Mouse (Mus musculus) bone marrow, adult 2 months (tissue): ENCODE measurements at regions not wholly inside any gene's neighbourhood (a gene's known extent, or its start where the extent isn't known, plus 50 kb on each side); places are given as distances from the start of the nearest gene placed in this dataset.

ENCODE experiments used
- H3K27ac ChIP-seq: fragments of 200-500 bp; 2 replicates; pipeline ENCODE4 v1.5.1; 2012; ENCODE audit warnings: low read depth, mild to moderate bottlenecking, control low read depth, inconsistent platforms, low read length; ENCODE audit not compliant: control insufficient read depth, poor library complexity, insufficient read depth
- H3K4me1 ChIP-seq: fragments of 200-500 bp; 2 replicates; pipeline ENCODE4 v1.6.1; 2011; ENCODE audit warnings: low read length; ENCODE audit not compliant: control insufficient read depth, insufficient read depth
- H3K4me3 ChIP-seq: fragments of 200-500 bp; replicated peaks from 2 replicates; pipeline ENCODE3; 2011; ENCODE audit warnings: mild to moderate bottlenecking, low read depth, low read length, control low read depth; ENCODE audit not compliant: control insufficient read depth
- CTCF ChIP-seq: fragments of 200-500 bp; IDR thresholded peaks from 2 replicates; pipeline ENCODE4 v1.5.1; 2011; ENCODE audit warnings: low read length, control low read depth; ENCODE audit not compliant: control insufficient read depth, insufficient read depth
- POLR2A ChIP-seq: fragments of 200-500 bp; IDR thresholded peaks from 2 replicates; pipeline ENCODE4 v1.6.1; 2011; ENCODE audit warnings: low read depth, mild to moderate bottlenecking, control low read depth, low read length, borderline replicate concordance; ENCODE audit not compliant: control insufficient read depth
- WGBS: fragments of 180-500 bp; shearing (Covaris S2); methylation state at CpG from one replicate; pipeline ENCODE4 v1.1.7; 2018; 5-methylcytosine and 5-hydroxymethylcytosine counted together

DNA sequence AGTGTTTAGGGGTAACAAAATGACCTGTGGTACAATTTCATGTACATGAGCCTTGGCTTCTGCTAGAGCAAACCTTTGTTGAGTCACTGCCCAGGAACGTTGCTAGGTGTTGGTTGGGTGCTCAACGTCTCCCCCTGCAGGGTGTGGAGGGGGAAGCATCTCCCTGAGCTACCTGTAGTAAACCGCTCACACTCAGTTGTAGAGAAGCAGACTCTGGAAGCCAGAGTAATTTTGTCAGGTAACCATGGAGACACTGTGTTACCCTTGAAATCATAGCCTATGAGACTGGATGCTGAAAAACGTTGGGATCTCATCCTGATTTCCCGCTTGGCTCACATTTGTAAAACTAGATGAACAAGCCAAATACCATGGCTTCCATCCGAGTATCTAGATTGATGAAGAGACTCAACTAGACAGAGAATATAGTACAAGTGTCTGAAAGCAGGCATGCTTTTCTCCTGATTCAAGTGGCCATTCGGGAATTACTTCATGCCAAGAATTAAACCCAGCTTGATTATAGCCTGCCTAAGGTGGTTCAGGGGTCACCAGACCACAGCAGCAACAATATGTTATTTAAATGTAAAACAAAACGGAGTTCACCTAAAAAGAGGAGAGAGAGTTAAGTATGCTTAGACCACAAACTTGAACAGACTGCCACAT lies 63.7 kb upstream of the Ctla4 start:
- TF ChIP-seq CTCF (peak; percentile 82), POLR2A (no peak)
- Histone ChIP-seq H3K4me1 (peaks cover 2% of the 10 kb centered on the region; the same call in 1 of the 2 replicates), H3K4me3 (no peak overlapping the region), H3K27ac (no peak overlapping the region)
- WGBS, result 50% methylated on average over 8 of the region's 8 CpGs

- Histone ChIP-seq H3K4me1 (peaks cover 2% of the 10 kb centered on the region; the same call in 1 of the 2 replicates), H3K4me3 (no peak overlapping the region), H3K27ac (no peak overlapping the region)
- 28% methylated on average over 5 of the region's 5 CpGs for WGBS
- TF ChIP-seq POLR2A (no peak), CTCF (no peak)
Observed at GRCm38 (mm10) chr1:60824218-60825125, 62.3 kb upstream of the Ctla4 start.

GRCm38 (mm10) chr1:60825256-60826186 lies 61.3 kb upstream of the Ctla4 start:
- Histone ChIP-seq H3K4me3 (no peak overlapping the region), H3K4me1 (peaks cover 2% of the 10 kb centered on the region; the same call in 1 of the 2 replicates), H3K27ac (no peak overlapping the region)
- WGBS, result 79% methylated on average over 9 of the region's 9 CpGs
- no peak for TF ChIP-seq CTCF
- TF ChIP-seq POLR2A, result no peak

DNA sequence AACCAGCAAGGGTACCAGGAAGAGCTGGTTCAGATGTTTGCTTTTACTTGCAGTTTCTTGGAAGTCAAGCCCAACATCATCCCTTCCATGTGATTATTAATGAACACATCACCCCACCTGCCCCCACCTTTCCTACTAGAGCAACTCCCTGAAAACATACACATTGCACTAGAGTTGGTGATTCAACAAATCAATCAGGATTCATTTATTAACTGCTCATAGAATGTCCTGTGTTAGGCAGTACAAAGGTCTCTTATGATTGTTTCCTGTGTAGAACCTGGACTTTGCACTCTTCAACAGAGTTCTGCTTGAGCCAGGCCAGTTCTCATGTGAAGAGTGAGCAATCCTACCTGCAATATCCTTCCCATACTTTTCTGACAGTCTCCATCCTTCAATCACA lies 59.8 kb upstream of the Ctla4 start:
- no peak overlapping the region for H3K27ac ChIP-seq
- TF ChIP-seq POLR2A (no peak), CTCF (no peak)
- peaks cover 2% of the 10 kb centered on the region; the same call in 1 of the 2 replicates for H3K4me1 ChIP-seq
- no peak overlapping the region for H3K4me3 ChIP-seq

DNA sequence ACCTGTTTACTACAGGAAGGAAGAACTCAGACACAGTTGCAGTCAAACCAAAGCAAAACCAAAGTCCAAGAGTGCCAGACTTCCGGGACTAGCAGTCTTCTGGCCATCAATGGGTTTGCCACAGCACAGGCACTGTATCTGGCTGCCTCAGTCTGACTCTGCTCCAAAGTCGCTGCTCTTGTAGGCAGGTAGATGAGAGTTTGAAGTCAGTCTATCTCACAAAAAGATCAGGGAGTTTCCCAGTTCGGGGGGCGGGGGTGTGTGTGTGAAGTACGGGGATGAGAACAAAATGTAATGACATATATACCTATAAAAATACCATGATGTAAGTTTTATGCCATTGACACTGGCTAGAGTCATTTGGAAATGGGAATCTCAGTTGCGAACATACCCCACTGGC lies 58.6 kb upstream of the Ctla4 start:
- no peak overlapping the region for H3K4me3 ChIP-seq
- no peak for TF ChIP-seq POLR2A
- TF ChIP-seq CTCF, result no peak
- no peak overlapping the region for H3K27ac ChIP-seq
- H3K4me1 ChIP-seq, result peaks cover 2% of the 10 kb centered on the region; the same call in 1 of the 2 replicates
- WGBS, result 83% methylated on average over 6 of the region's 6 CpGs

DNA sequence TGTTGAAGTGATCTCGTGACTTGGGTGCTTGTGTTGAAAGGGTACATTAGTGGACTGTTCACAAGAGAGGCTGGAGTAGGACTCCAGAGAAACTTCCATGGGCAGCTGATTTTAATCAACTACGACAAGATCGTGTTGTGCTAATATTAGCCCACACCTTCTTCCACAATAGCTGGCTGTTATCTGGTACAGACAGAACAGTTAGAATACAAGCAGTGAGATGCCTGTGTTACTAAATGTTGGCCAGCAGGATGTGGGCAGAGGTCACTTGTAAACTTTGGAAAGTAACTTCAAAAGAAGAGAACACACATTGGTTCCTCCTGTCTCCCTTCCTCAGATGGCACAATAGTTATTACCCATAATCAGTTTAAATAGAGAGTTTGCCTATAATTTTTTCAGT lies 57.0 kb upstream of the Ctla4 start:
- Histone ChIP-seq H3K27ac (no peak overlapping the region), H3K4me1 (no peaks in the 10 kb centered on the region; the same call in 1 of the 2 replicates), H3K4me3 (no peak overlapping the region)
- WGBS, result 21% methylated on average over 3 of the region's 3 CpGs
- TF ChIP-seq POLR2A (no peak), CTCF (no peak)

- Histone ChIP-seq H3K27ac (no peak overlapping the region), H3K4me1 (no peaks in the 10 kb centered on the region; the same call in 1 of the 2 replicates), H3K4me3 (no peak overlapping the region)
- WGBS, result 60% methylated on average over 2 of the region's 2 CpGs
- TF ChIP-seq POLR2A (no peak), CTCF (no peak)
Observed at GRCm38 (mm10) chr1:60833668-60834067, 53.1 kb upstream of the Ctla4 start.
